Mouse (Mus musculus) olfactory bulb, adult 2 months (tissue): ENCODE data around the gene Sipa1. TPM values are rescaled to one million over a fixed set of nuclear protein-coding genes. Genes with fewer than 3 reads are reported as not detected.

Experiments used
- H3K27ac ChIP-seq: fragments of 200-500 bp; 2 replicates; pipeline ENCODE4 v1.5.1; 2012; ENCODE audit warnings: low read depth, low read length; ENCODE audit not compliant: insufficient read depth
- H3K4me1 ChIP-seq: fragments of 200-500 bp; 2 replicates; pipeline ENCODE4 v1.6.1; 2012; ENCODE audit warnings: low read length; ENCODE audit not compliant: control insufficient read depth, insufficient read depth
- H3K4me3 ChIP-seq: fragments of 200-500 bp; 2 replicates; pipeline ENCODE4 v1.5.1; 2012; ENCODE audit warnings: mild to moderate bottlenecking, low read depth, low read length, moderate library complexity; ENCODE audit not compliant: insufficient read depth
- CTCF ChIP-seq: fragments of 200-500 bp; IDR thresholded peaks from 2 replicates; pipeline ENCODE4 v1.5.1; 2012; ENCODE audit warnings: low read depth, mild to moderate bottlenecking, low read length, moderate library complexity; ENCODE audit not compliant: insufficient read depth
- POLR2A ChIP-seq: fragments of 200-500 bp; IDR thresholded peaks from 2 replicates; pipeline ENCODE4 v1.6.1; 2012; ENCODE audit warnings: mild to moderate bottlenecking, low read depth, low read length, moderate library complexity; ENCODE audit not compliant: insufficient read depth
- WGBS: fragments of 180-500 bp; shearing (Covaris S2); methylation state at CpG from one replicate; pipeline ENCODE4 v1.1.7; 2018; 5-methylcytosine and 5-hydroxymethylcytosine counted together
- polyA plus RNA-seq: library from polyadenylated mRNA; stranded (reverse); fragments of >200 nt; gene quantifications from 2 replicates; pipeline ENCODE4 v1.2.4, GENCODE M21; 2012; ENCODE audit warnings: low replicate concordance; ENCODE audit not compliant: missing spikeins, insufficient read depth, insufficient read length

Sipa1 gene
- polyA plus RNA-seq, 1 experiment: not detected

GRCm38 (mm10) chr19:5651502-5652274 is 11.8 kb downstream of the Sipa1 start:
- Histone ChIP-seq H3K4me1 (peaks cover 31% of the 10 kb centered on the region), H3K27ac (no peak overlapping the region), H3K4me3 (no peak overlapping the region)
- WGBS: 67% methylated on average over 13 of the region's 13 CpGs
- no peak for TF ChIP-seq POLR2A
- TF ChIP-seq CTCF: no peak

DNA sequence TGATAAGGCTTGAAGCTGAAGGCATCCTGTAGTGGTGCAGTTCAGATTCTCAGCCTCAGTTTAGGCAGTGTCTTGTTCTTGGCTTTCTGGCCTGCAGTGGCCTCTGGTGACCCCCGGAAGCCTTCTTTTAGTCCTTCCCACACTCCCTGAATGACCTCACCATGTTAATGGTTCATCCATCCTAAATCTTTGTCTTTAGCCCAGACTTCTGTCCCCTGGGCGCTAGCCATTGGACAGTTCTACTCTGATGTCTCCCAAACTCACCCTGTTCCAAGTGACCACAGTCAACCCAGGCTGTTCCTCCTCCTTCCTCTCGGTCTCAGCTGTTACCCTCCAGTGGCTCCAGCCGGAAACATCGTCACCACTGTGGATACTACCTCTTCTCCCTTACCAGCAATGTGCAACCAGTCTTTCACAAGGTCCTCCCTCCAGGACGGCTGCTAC is 14.2 kb downstream of the Sipa1 start:
- peak overlapping the region; percentile 38 for H3K4me3 ChIP-seq
- peak overlapping the region; percentile 64; the same call in 1 of the 2 replicates for H3K27ac ChIP-seq
- H3K4me1 ChIP-seq: peaks cover 22% of the 10 kb centered on the region
- 66% methylated on average over 6 of the region's 6 CpGs for WGBS
- TF ChIP-seq POLR2A (no peak), CTCF (no peak)

DNA sequence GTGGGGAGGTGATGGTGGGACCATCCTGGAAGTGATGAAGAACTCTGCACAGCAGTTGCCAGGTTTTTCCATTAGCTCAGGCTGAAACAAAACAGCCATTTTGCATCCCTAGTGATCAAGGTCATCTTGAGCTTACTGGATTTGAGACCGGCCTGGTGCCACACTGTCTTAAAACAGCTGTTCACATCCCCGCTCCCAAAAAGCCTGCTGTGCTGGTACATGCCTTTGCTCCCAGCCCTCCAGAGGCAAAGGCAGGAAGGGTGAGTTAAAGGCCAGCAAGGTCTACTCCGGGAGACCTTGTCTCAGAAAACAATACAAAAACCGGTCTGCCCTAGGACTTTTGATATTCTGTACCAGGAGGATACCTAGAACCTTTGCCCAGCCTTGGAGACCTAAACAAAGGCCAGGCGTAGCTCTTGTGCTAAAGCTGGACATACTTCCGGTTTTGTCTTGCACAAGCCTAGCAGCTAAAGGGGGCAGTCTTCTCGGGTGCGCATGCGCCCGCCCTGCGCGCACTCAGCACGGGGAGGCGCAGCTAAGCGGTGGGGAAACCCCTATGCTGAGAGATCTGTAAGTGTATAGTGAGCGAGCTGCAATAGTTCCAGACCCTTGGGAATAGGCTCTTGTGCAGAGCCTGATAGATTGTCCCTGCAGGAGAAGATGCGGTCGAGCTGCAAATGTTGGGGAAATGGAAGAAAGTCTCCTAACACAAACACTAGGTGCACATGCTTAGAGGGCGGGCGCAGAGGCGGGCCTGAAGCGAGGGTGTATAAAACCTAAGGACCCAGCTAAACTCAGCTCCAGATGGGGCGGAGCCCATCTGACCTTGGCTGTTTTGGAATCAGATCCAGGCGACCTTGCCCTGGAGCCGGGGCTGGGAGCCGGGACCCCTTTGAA is 14.9 kb downstream of the Sipa1 start:
- H3K27ac ChIP-seq: peak overlapping the region; percentile 64
- 12% methylated on average over 26 of the region's 26 CpGs for WGBS
- no peak for TF ChIP-seq CTCF
- TF ChIP-seq POLR2A: 0 out of 2 replicates have a peak, but pooled peaks have one; percentile 10
- peak overlapping the region; percentile 38 for H3K4me3 ChIP-seq
- peaks cover 16% of the 10 kb centered on the region for H3K4me1 ChIP-seq

DNA sequence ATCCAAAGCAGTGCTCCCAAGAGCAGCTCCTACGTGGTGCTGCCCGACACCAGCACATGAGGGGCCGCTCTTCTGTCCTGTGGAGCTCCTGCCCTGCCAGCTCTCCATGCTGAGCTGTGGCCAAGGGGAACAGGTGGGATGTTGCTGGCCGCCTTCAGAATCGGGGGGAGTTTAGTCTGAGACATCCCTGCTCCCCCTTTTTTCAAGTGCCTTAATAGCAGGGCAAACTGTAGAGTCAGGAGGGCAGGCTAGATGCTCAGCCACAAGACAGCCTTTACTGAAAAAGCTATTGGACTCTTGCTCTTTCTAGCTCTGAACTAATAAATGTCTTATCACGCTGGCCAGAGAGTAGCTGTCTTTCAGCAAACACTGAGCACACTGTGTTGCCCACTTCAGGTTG is 15.7 kb downstream of the Sipa1 start:
- TF ChIP-seq CTCF (no peak), POLR2A (no peak)
- Histone ChIP-seq H3K4me1 (peaks cover 16% of the 10 kb centered on the region), H3K4me3 (no peak overlapping the region), H3K27ac (no peak overlapping the region)
- 92% methylated on average over 6 of the region's 6 CpGs for WGBS

DNA sequence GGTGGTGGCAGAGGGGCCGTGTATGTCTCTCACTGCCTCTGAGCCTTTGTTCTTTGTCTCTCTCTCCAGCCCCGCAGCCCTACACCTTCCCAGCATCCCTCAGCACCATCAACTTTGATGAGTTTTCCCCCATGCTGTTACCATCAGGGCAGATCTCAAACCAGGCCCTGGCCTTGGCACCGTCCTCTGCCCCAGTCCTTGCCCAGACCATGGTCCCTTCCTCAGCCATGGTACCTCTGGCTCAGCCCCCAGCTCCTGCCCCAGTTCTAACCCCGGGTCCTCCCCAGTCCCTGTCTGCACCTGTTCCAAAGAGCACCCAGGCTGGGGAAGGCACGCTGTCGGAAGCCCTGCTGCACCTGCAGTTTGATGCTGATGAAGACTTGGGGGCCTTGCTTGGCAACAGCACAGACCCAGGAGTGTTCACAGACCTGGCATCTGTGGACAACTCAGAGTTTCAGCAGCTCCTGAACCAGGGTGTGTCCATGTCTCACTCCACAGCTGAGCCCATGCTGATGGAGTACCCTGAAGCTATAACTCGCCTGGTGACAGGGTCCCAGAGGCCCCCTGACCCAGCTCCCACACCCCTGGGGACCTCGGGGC is 16.7 kb downstream of the Sipa1 start:
- Histone ChIP-seq H3K4me1 (peaks cover 16% of the 10 kb centered on the region), H3K4me3 (no peak overlapping the region), H3K27ac (no peak overlapping the region)
- WGBS: 90% methylated on average over 8 of the region's 8 CpGs
- no peak for TF ChIP-seq CTCF
- no peak for TF ChIP-seq POLR2A

DNA sequence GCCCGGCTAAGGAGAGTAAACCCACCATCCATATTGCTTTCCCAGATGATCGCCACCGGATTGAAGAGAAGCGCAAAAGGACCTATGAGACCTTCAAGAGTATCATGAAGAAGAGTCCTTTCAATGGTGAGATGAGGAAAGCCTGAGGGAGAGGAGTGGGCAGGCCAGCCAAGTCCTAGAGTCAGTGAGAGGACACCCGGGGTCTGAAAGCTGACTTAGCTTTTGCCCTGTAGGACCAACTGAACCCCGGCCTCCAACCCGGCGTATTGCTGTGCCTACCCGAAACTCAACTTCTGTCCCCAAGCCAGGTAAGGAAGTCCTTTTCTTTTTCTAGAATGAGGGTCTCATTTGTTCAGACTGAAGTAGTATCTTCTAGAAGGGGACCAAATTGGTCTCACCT is 18.2 kb downstream of the Sipa1 start:
- Histone ChIP-seq H3K4me1 (peaks cover 16% of the 10 kb centered on the region), H3K27ac (no peak overlapping the region), H3K4me3 (no peak overlapping the region)
- WGBS: 96% methylated on average over 9 of the region's 9 CpGs
- TF ChIP-seq POLR2A (no peak), CTCF (no peak)

GRCm38 (mm10) chr19:5641641-5642040 is 21.9 kb downstream of the Sipa1 start:
- H3K27ac ChIP-seq: no peak overlapping the region
- 89% methylated on average over 8 of the region's 8 CpGs for WGBS
- no peak for TF ChIP-seq CTCF
- no peak for TF ChIP-seq POLR2A
- H3K4me3 ChIP-seq: no peak overlapping the region
- peaks cover 17% of the 10 kb centered on the region for H3K4me1 ChIP-seq

- TF ChIP-seq CTCF (no peak), POLR2A (no peak)
- H3K27ac ChIP-seq: no peak overlapping the region
- WGBS: 92% methylated on average over 17 of the region's 17 CpGs
- H3K4me3 ChIP-seq: no peak overlapping the region
- peaks cover 18% of the 10 kb centered on the region for H3K4me1 ChIP-seq
These were observed 22.5 kb downstream of the Sipa1 start for GRCm38 (mm10) chr19:5641021-5641420.
